30 mouse cellular contexts compared by ENCODE assay signal in genomic region chr5:76244430-76244829, GRCm38 (mm10).
"Had no signal": no experiment of that assay in that cellular context is flagged by ENCODE, and none has a peak within 500 bp of the region (broad histone marks: within the 10 kb centered on the region; RNA-seq: fewer than 3 reads in every experiment).

No protein-coding gene starts in this region.

- H3K27ac ChIP-seq: limb, embryonic 10.5 days; limb, embryonic 12.5 days; limb, embryonic 13.5 days; limb, embryonic 15.5 days; liver, embryonic 12.5 days; liver, embryonic 13.5 days; liver, embryonic 14.5 days; liver, embryonic 15.5 days; lung, embryonic 15.5 days; macrophage; midbrain, embryonic 10.5 days; midbrain, embryonic 12.5 days; midbrain, embryonic 13.5 days; midbrain, embryonic 15.5 days; neural tube, embryonic 12.5 days had no signal

- H3K9ac ChIP-seq: limb, embryonic 12.5 days; limb, embryonic 13.5 days; limb, embryonic 15.5 days; liver, embryonic 12.5 days; liver, embryonic 13.5 days; liver, embryonic 14.5 days; liver, embryonic 15.5 days; liver, postnatal 0 days; lung, embryonic 14.5 days; lung, embryonic 15.5 days; midbrain, embryonic 12.5 days; midbrain, embryonic 13.5 days; midbrain, embryonic 15.5 days; neural tube, embryonic 12.5 days had no signal

- H3K4me2 ChIP-seq: limb, embryonic 12.5 days; limb, embryonic 13.5 days; limb, embryonic 15.5 days; liver, embryonic 11.5 days; liver, embryonic 12.5 days; liver, embryonic 13.5 days; liver, embryonic 15.5 days; lung, embryonic 14.5 days; lung, embryonic 15.5 days; midbrain, embryonic 11.5 days; midbrain, embryonic 12.5 days; midbrain, embryonic 13.5 days; midbrain, embryonic 15.5 days; neural tube, embryonic 12.5 days had no signal

- H3K4me3 ChIP-seq: limb, embryonic 10.5 days; limb, embryonic 12.5 days; limb, embryonic 13.5 days; limb, embryonic 15.5 days; liver, embryonic 12.5 days; liver, embryonic 13.5 days; liver, embryonic 15.5 days; lung, embryonic 15.5 days; megakaryocyte, embryonic 14.5 days; midbrain, embryonic 10.5 days; midbrain, embryonic 12.5 days; midbrain, embryonic 13.5 days; midbrain, embryonic 15.5 days; myocyte; neural tube, embryonic 12.5 days had no signal

- H3K27me3 ChIP-seq: limb, embryonic 12.5 days; limb, embryonic 13.5 days; limb, embryonic 15.5 days; liver, embryonic 12.5 days; liver, embryonic 13.5 days; liver, embryonic 15.5 days; lung, embryonic 15.5 days; megakaryocyte, embryonic 14.5 days; midbrain, embryonic 12.5 days; midbrain, embryonic 13.5 days; midbrain, embryonic 15.5 days; neural tube, embryonic 12.5 days had no signal

- H3K36me3 ChIP-seq: liver, embryonic 13.5 days had no signal

- H3K4me1 ChIP-seq: limb, embryonic 10.5 days; limb, embryonic 12.5 days; limb, embryonic 13.5 days; limb, embryonic 15.5 days; liver, embryonic 12.5 days; liver, embryonic 13.5 days; liver, embryonic 15.5 days; lung, embryonic 15.5 days; midbrain, embryonic 10.5 days; midbrain, embryonic 12.5 days; midbrain, embryonic 13.5 days; midbrain, embryonic 15.5 days; neural tube, embryonic 12.5 days had no signal

- DNase-seq: left cerebral cortex, postnatal 4 days; liver; liver, embryonic 13.5 days; liver, postnatal 0 days; lung, adult 18-20 months; lung, adult 2 months; lung, embryonic 14.5 days; lung, postnatal 10 days; lung, postnatal 14 days; lung, postnatal 36 days; lung, postnatal 4 days; midbrain, embryonic 14.5 days had no signal

- H3K9me3 ChIP-seq: limb, embryonic 10.5 days; limb, embryonic 12.5 days; limb, embryonic 13.5 days; limb, embryonic 15.5 days; liver, embryonic 12.5 days; liver, embryonic 13.5 days; liver, embryonic 15.5 days; lung, embryonic 15.5 days; megakaryocyte, embryonic 14.5 days; midbrain, embryonic 10.5 days; midbrain, embryonic 12.5 days; midbrain, embryonic 13.5 days; midbrain, embryonic 15.5 days; neural tube, embryonic 12.5 days had no signal
